Mouse (Mus musculus) liver, postnatal 0 days (tissue): ENCODE results near the gene Gm49359. TPM values are rescaled to one million over a fixed set of nuclear protein-coding genes. Genes with fewer than 3 reads are reported as not detected.
A peak's percentile ranks its signal among the peaks of the same experiment; 100 is the strongest.
"Not testable (repeated sequence)": the region's sequence is repeated elsewhere in the genome, so short reads cannot be mapped to it uniquely, and the experiment has no call there.

Source experiments
- ATAC-seq: fragments of 200-750 bp; cut with Nextera tagmentation; 2 replicates; pipeline ENCODE4 v1.8.0; 2017; ENCODE audit warnings: mild to moderate bottlenecking, moderate library complexity
- DNase-seq: peaks from one replicate; pipeline ENCODE4 v3.0.0-alpha.2; 2016
- H3K27ac ChIP-seq: fragments of 300-500 bp; sonication (generic); 2 replicates; pipeline ENCODE4 v1.5.1; 2014; ENCODE audit warnings: antibody characterized with exemption, moderate library complexity, mild to moderate bottlenecking, low read depth
- H3K27me3 ChIP-seq: fragments of 300-500 bp; sonication (generic); 2 replicates; pipeline ENCODE4 v1.6.1; 2014; ENCODE audit warnings: low read length, control low read depth, mixed read lengths; ENCODE audit not compliant: insufficient read depth
- H3K36me3 ChIP-seq: fragments of 300-500 bp; sonication (generic); replicated peaks from 2 replicates; pipeline ENCODE4 v1.6.1; 2014; ENCODE audit warnings: mild to moderate bottlenecking, control low read depth, low read length, moderate library complexity, mixed read lengths; ENCODE audit not compliant: insufficient read depth
- H3K4me1 ChIP-seq: fragments of 300-500 bp; sonication (generic); 2 replicates; pipeline ENCODE4 v1.6.1; 2014; ENCODE audit warnings: antibody characterized with exemption, mild to moderate bottlenecking, control low read depth; ENCODE audit not compliant: insufficient read depth
- H3K4me2 ChIP-seq: fragments of 300-500 bp; sonication (generic); 2 replicates; pipeline ENCODE4 v1.6.1; 2014; ENCODE audit warnings: low read depth, mild to moderate bottlenecking, low read length, moderate library complexity, mixed read lengths
- H3K4me3 ChIP-seq: fragments of 300-500 bp; sonication (generic); 2 replicates; pipeline ENCODE4 v1.5.1; 2014; ENCODE audit warnings: low read depth, low read length
- H3K9ac ChIP-seq: fragments of 300-500 bp; sonication (generic); replicated peaks from 2 replicates; pipeline ENCODE4 v1.6.1; 2014; ENCODE audit warnings: mild to moderate bottlenecking, moderate library complexity
- H3K9me3 ChIP-seq: fragments of 300-500 bp; sonication (generic); 2 replicates; pipeline ENCODE4 v1.6.1; 2016; ENCODE audit warnings: mild to moderate bottlenecking, control low read depth, low read length, mixed read lengths
- CTCF ChIP-seq: sonication (generic); IDR thresholded peaks from 2 replicates; pipeline ENCODE4 v1.5.1; 2016; ENCODE audit warnings: antibody characterized with exemption, low read depth
- WGBS: fragments of 180-500 bp; shearing (Covaris S2); extraction: QIAGEN DNeasy Blood & Tissue Kit; methylation state at CpG from one replicate; pipeline ENCODE4 v1.1.7; 2014; ENCODE audit not compliant: insufficient replicate concordance; 5-methylcytosine and 5-hydroxymethylcytosine counted together
- microRNA-seq: library from miRNA; unstranded; fragments of <30 nt; microRNA quantifications from one replicate; pipeline ENCODE4, GENCODE M21; 2016
- polyA plus RNA-seq: library from polyadenylated mRNA; unstranded; fragments of >200 nt; fragmentation: Nextera tagmentation; extraction: Ambion mirVana; gene quantifications from 2 replicates; pipeline ENCODE4 v1.2.1, GENCODE M21; 2015

Gene Gm49359
- 0.97 and 2.2 TPM in 2 replicates for polyA plus RNA-seq

DNA sequence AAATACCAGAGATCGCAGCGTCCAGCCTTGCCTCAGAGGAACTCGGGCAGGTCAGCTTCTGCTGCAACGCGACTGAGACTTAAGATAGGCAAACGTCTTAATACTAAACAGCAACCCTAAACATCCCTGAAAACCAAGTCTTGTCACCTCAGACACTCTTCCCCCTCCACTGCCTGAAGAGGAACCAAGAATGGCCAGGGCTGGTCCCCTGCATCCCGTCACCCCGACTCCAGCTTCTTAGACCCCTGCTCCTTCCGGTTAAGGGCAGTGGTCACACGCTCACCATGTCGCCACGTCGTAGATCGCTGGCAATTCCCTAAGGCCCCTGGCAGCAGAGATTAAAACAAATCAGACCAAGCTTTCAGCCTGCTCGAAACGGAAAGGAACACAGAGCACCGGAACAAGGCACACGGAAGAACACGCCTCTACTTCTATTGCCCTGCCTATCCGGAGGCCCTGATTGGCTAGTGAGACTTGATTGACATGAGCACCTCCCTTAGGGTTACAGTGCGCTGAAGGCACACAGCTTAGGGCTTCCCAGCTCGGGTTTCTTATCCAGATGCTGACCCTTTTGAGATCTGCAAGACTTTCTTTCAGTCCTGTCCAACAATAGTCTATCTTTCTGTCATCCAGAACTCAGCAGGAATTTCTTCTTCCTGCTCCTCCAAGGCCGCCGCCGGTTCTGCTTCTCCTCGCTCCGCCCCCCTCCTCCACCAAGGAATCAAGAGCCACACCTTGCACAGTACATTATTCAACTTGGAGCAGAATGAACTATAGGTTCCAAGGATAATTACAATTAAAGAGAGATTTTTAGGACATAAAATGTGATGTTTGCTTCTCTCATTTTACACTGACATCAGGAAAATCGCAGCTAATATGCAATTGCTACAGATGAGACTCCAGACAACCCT lies at the start of gene Gm49359:
Gene Gm49359 (minus strand): TSS at position 409 of the 911 bp plus-strand sequence.
- H3K4me3 ChIP-seq = peak within 1 kb of the TSS; percentile 72
- peak; percentile 85 for DNase-seq
- H3K9me3 ChIP-seq, H3K36me3 ChIP-seq, H3K27me3 ChIP-seq, H3K4me1 ChIP-seq: not testable (repeated sequence)
- peak within 1 kb of the TSS; percentile 59 for H3K4me2 ChIP-seq
- H3K9ac ChIP-seq = peak within 1 kb of the TSS; percentile 74
- WGBS = 2% methylated on average over 27 of the region's 28 CpGs
- H3K27ac ChIP-seq = peak within 1 kb of the TSS; percentile 77
- peak; percentile 100 for ATAC-seq

DNA sequence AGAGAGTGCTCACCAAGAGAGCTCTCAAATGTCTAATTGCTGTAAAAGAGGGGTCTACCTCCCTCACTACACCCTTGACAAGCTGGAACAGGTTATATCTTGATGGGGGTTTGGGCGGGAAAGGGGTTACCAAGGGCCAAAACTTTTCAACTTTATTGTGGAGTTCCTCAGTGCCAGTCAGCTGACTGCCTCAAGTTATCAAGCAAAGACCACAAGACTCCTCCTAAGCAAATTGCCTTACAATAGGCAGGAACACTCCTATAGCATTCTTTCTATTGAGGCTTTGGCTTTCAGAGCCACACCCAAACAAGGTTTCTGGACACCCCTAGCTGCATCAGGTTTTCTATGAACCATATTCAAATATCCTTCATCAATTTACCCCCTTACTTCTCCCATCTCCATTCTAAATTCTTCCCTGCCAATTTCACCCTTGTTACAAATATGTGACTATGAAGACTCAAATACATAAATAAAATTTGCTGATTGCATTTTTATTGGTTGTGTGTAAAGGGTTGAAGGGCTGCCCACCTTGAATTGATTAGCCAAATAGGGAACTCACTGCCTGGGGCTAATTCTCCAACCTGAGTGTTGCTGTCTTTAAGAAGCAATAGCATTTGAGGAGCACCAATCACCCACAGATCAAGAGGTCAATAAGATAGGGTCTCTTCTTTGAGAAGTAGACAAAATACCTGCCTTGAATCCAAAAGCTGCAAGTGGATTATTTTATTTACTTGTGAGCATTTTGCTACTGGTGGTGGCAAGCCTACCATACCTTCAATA lies 44.2 kb upstream of the Gm49359 start:
- not testable (repeated sequence) for DNase-seq, H3K9ac ChIP-seq, H3K4me2 ChIP-seq, H3K36me3 ChIP-seq, ATAC-seq, H3K27me3 ChIP-seq, H3K4me3 ChIP-seq, H3K4me1 ChIP-seq, H3K9me3 ChIP-seq, H3K27ac ChIP-seq
- WGBS = 76% methylated on average over 1 of the region's 1 CpGs

GRCm38 (mm10) chr13:62472661-62473060 lies 6.0 kb upstream of the Gm49359 start:
- H3K36me3 ChIP-seq, H3K4me1 ChIP-seq, H3K9ac ChIP-seq, H3K9me3 ChIP-seq, H3K27me3 ChIP-seq, H3K4me3 ChIP-seq, H3K4me2 ChIP-seq, ATAC-seq, DNase-seq, H3K27ac ChIP-seq: not testable (repeated sequence)
- 81% methylated on average over 8 of the region's 8 CpGs for WGBS

GRCm38 (mm10) chr13:62469947-62470346 lies 3.3 kb upstream of the Gm49359 start:
- not testable (repeated sequence) for H3K4me1 ChIP-seq, H3K4me2 ChIP-seq, H3K9me3 ChIP-seq, H3K27ac ChIP-seq, DNase-seq, H3K4me3 ChIP-seq, H3K36me3 ChIP-seq, H3K27me3 ChIP-seq, ATAC-seq, H3K9ac ChIP-seq
- TF ChIP-seq CTCF = peak; percentile 63

Small RNA genes within 50 kb of the gene (microRNA-seq; reads per million reads assigned to microRNA genes)
- not detected for gene Gm22256

Other genes with a start within 250 kb of the Gm49359 start
- gene Gm3604, start 83.7 kb downstream of the Gm49359 start, polyA plus RNA-seq = 1.1 and 1.3 TPM in 2 replicates
- 0.66 TPM in 1 of 2 replicates, not detected in the other for gene Zfp935, start 91.7 kb upstream of the Gm49359 start, polyA plus RNA-seq
- gene Zfp934, start 104.4 kb upstream of the Gm49359 start, polyA plus RNA-seq = 2.8 and 2.9 TPM in 2 replicates
- gene 6720489N17Rik, start 157.3 kb upstream of the Gm49359 start, polyA plus RNA-seq = 1.3 and 1.4 TPM in 2 replicates